Mouse (Mus musculus) erythroblast, adult 5-6 weeks (primary cell): ENCODE results near the gene Cacna2d3. TPM values are rescaled to one million over a fixed set of nuclear protein-coding genes. Genes with fewer than 3 reads are reported as not detected.

Experiments used
- ATAC-seq: replicated peaks from 2 replicates; pipeline ENCODE4 v1.8.0; 2016; ENCODE audit warnings: moderate number of reproducible peaks, mild to moderate bottlenecking, moderate TSS enrichment, inconsistent platforms; ENCODE audit not compliant: poor library complexity, low FRiP score, severe bottlenecking
- total RNA-seq, 2 experiments: library from RNA; stranded (forward) in 1 of 2; stranded (reverse) in 1 of 2; fragments of 150-400 nt in 1 of 2; fragments of 200-764, 138-1000 nt in 1 of 2; gene quantifications; 2 replicates each; pipeline versions ENCODE4 v1.2.3 to v1.2.4; 2015 to 2017; ENCODE audit warnings: low replicate concordance in 2 of 2

Cacna2d3 gene
- total RNA-seq, 2 experiments from 2014 or later = not detected

GRCm38 (mm10) chr14:29305623-29306022 is 416.0 kb downstream of the Cacna2d3 start:
- ATAC-seq = no peak

DNA sequence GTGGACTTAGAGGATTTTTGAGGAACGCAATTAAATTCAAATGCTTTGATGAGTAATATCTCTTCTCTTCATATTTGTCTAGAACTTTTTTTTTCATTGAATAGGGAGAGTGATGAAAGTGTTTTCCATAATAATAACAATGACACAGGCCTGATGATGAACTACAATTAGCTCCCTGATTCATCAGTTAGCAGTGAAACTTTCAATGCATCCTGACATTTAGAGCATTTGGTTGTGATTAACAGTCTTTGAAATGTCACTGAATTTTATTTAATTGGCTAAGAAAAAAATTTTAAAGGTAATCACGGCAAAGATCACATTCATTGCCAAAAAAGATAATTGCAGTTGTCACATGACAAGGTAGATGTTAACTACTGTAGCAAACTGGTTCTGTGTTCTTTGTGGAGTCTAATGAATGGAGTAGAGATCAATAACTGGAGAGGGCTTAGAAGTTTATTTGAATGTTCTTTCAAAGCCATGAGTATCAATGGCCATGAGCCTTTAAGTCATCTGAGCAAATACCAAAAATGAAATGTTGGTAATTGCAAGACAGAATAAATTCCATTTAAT is 425.4 kb downstream of the Cacna2d3 start:
- ATAC-seq = no peak

GRCm38 (mm10) chr14:29278901-29279300 is 442.8 kb downstream of the Cacna2d3 start:
- ATAC-seq = no peak

- ATAC-seq = no peak
These were observed 443.3 kb downstream of the Cacna2d3 start for GRCm38 (mm10) chr14:29278401-29278800.

DNA sequence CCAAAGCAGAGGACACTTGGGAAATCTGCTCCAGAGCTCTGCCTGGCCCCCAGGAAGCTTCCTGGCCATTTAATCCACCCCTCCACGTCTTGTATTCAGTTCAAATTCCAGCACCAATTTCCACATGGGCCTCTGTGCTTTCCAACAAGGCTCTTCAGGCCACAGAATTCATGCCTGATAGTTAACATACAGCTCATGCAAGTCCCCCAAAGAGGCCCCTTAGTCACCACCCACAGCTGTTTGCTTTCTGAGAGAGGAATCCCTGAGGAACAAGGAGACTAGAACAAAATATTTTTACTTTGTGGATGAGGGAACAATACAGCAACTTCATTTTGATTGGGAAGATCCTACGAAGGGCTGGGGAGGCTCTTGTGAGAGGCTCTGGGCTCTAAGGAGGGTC is 444.0 kb downstream of the Cacna2d3 start:
- ATAC-seq = no peak

- no peak for ATAC-seq
These were observed 447.8 kb downstream of the Cacna2d3 start for GRCm38 (mm10) chr14:29273890-29274289.

DNA sequence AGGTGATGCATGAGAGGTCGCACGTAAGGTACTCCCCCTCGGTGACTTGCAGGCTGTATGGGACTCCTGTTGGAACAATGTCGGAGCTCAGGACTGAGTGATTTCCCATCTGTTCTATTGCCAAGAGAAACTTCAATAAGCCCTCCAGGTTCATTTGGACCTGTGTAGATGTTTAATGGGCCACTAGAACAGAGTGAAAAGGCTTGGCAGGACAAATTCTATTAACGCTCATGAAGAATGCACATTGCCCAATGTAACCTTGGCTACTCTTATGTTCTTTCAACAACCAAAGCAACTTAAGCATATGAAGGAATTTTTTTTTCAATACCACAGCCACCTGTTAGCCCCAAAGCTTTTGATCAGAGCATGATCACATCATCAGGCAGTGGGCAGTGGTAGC is 451.1 kb downstream of the Cacna2d3 start:
- no peak for ATAC-seq

GRCm38 (mm10) chr14:29269816-29270215 is 451.8 kb downstream of the Cacna2d3 start:
- no peak for ATAC-seq

DNA sequence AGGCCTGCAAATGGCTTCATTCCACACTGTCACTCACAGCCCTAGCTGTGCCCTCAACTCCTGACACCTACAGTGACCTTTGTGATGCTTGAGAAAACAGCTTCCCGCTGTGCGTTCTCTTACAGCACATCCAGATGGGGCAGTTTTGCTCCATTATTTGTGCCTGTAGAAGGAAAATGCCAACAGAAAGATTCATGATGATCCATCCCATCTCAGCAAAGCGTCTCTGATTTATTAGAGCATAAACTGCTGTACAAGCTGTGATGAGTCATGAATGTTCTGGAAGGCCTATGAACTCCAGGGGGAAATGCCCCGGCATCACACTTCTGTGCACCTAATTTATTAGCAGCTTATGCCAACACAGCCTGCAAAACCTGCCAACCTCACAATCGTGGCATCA is 453.1 kb downstream of the Cacna2d3 start:
- no peak for ATAC-seq

GRCm38 (mm10) chr14:29267233-29267874 is 454.3 kb downstream of the Cacna2d3 start:
- no peak for ATAC-seq

DNA sequence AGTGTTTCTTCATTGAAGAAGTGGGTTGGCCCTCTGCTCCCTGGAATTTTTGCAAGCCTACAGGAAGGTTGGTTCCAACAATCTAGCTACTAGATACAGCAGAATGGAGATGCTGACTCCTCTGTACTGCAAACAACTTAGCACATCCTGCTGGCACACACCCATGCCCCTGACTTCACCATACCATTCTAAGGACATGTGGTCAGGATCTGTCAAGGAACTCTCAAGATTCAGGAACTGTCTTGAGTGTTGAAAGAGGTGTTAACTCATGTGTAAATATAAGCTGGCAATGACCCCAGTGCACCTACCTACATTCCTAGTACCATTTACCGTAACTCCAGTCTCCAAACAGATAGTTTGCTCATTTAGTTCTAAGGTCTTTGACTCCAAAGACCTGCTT is 461.0 kb downstream of the Cacna2d3 start:
- ATAC-seq = no peak

DNA sequence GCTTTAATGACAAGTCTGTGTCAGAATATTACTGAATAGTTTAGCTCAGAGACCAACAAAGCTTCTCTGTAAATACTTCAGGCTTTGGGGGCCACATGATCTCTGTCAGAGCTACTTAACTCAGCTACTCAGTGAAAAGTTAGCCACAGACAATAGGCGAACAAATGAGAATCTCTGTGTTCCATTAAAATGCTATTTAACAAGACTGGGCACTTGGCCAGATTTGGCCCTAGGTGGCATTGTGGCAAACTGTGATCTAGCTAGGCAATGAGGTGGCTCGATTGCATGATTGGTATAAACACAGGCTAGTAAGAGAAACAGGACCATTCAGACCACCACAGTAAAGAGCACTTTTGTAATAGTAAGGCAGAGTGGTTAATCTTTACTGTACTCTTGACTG is 478.1 kb downstream of the Cacna2d3 start:
- no peak for ATAC-seq

- ATAC-seq = no peak
These were observed 483.2 kb downstream of the Cacna2d3 start for GRCm38 (mm10) chr14:29238446-29238845.

- no peak for ATAC-seq
These were observed 492.5 kb downstream of the Cacna2d3 start for GRCm38 (mm10) chr14:29228976-29229716.

- no peak for ATAC-seq
These were observed 493.2 kb downstream of the Cacna2d3 start for GRCm38 (mm10) chr14:29228471-29228870.

GRCm38 (mm10) chr14:29227959-29228358 is 493.7 kb downstream of the Cacna2d3 start:
- no peak for ATAC-seq

DNA sequence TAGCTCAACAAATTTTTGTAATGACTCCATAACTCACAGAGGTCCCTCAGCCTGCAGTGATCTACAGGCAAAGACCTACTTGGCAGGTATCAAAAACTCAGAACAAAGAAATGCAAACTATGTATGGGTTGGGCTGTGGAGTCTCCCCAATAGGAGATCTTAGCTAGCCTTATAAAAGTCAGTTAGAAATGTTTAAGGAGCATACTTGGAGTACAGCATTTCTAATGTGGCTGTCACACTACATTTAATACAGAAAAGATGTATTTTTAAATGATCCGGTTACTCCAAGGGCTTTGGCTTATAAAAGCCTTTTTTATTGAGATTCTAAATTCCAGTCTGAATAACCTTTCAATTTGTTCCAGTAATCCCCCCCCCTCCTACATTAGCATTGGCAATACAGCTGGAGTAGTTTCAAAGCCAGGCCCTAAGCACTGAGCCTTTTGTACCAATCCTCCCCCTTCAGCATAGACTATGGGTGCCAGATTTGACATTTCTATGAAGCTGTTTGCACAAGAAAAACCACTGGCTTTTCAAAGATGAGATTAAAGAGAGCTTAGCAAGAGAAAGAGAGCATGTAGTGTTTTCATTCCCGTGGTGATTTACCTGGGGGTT is 495.8 kb downstream of the Cacna2d3 start:
- no peak for ATAC-seq

- ATAC-seq = no peak
These were observed 498.7 kb downstream of the Cacna2d3 start for GRCm38 (mm10) chr14:29223012-29223411.

- ATAC-seq = no peak
These were observed 499.3 kb downstream of the Cacna2d3 start for GRCm38 (mm10) chr14:29222191-29222882.

GRCm38 (mm10) chr14:29216106-29216505 is 505.6 kb downstream of the Cacna2d3 start:
- ATAC-seq = no peak
